Mouse (Mus musculus): ENCODE measurements around the gene Otub1.

GRCm38 (mm10) chr19:7171447-7171846 is 34.7 kb downstream of the Otub1 start:
- no peak for TF ChIP-seq POLR2AphosphoS5 (IDR thresholded peaks at IDR 0.05; ENCODE audit: insufficient replicate concordance, low read depth, low read length)
- TF ChIP-seq CTCF (IDR thresholded peaks at IDR 0.05; ENCODE audit: low read depth, low read length) = no peak

All from G1E (cell line).